Mouse (Mus musculus) heart, adult 2 months (tissue): ENCODE results near the gene Atg101. TPM values are rescaled to one million over a fixed set of nuclear protein-coding genes. Genes with fewer than 3 reads are reported as not detected.

Source experiments
- DNase-seq, 2 experiments: peaks; one replicate each; pipeline ENCODE4 v3.0.0; 2021
- H3K27ac ChIP-seq: fragments of 200-600 bp; 2 replicates; pipeline ENCODE4 v1.8.1; 2022
- H3K27me3 ChIP-seq: fragments of 200-500 bp; 2 replicates; pipeline ENCODE4 v1.6.1; 2012; ENCODE audit warnings: mild to moderate bottlenecking, low read length, inconsistent platforms, mixed read lengths; ENCODE audit not compliant: control insufficient read depth, insufficient read depth
- H3K36me3 ChIP-seq: fragments of 200-500 bp; 2 replicates; pipeline ENCODE4 v1.6.1; 2012; ENCODE audit warnings: low read length, inconsistent platforms; ENCODE audit not compliant: control insufficient read depth, insufficient read depth
- H3K4me1 ChIP-seq: fragments of 200-500 bp; 2 replicates; pipeline ENCODE4 v1.6.1; 2011; ENCODE audit warnings: low read length; ENCODE audit not compliant: control insufficient read depth, insufficient read depth
- H3K4me3 ChIP-seq: fragments of 200-600 bp; 2 replicates; pipeline ENCODE4 v1.8.1; 2022
- H3K79me2 ChIP-seq: fragments of 200-500 bp; replicated peaks from 2 replicates; pipeline ENCODE4 v1.6.1; 2012; ENCODE audit warnings: mild to moderate bottlenecking, inconsistent platforms, low read length, moderate library complexity, mixed read lengths; ENCODE audit not compliant: control insufficient read depth, insufficient read depth
- H3K9ac ChIP-seq: fragments of 200-500 bp; 2 replicates; pipeline ENCODE4 v1.6.1; 2012; ENCODE audit warnings: low read depth, mild to moderate bottlenecking, control low read depth, inconsistent platforms, low read length, mixed read lengths
- CTCF ChIP-seq: fragments of 200-600 bp; IDR thresholded peaks from 2 replicates; pipeline ENCODE4 v1.8.1; 2022; ENCODE audit warnings: antibody characterized with exemption, mild to moderate bottlenecking, moderate library complexity
- EP300 ChIP-seq: fragments of 200-500 bp; IDR thresholded peaks from 2 replicates; pipeline ENCODE4 v1.6.1; 2011; ENCODE audit warnings: low read depth, low read length, control low read depth; ENCODE audit not compliant: insufficient read depth
- POLR2A ChIP-seq: fragments of 200-500 bp; IDR thresholded peaks from 2 replicates; pipeline ENCODE4 v1.6.1; 2011; ENCODE audit warnings: mild to moderate bottlenecking, low read depth, low read length, control low read depth; ENCODE audit not compliant: insufficient read depth
- WGBS: fragments of 180-500 bp; shearing (Covaris S2); methylation state at CpG from one replicate; pipeline ENCODE4 v1.1.7; 2018; 5-methylcytosine and 5-hydroxymethylcytosine counted together
- intact Hi-C: fragments of 180-260 bp; cut with DNase I; formaldehyde crosslinking; loops from one replicate; pipeline ENCODE4 v1.15.1; 2025
- polyA plus RNA-seq: library from polyadenylated mRNA; depleted of rRNA; stranded (reverse); fragments of >200 nt; gene quantifications from 2 replicates; pipeline ENCODE4 v1.2.3, GENCODE M21; 2012
- total RNA-seq, 2 experiments: library from RNA; stranded (reverse); gene quantifications; 2 replicates each; pipeline ENCODE4 v1.2.3; 2021

The Atg101 gene
- total and polyA plus RNA-seq, 3 experiments, result 21.2 to 26.4 (median 22.4) TPM

DNA sequence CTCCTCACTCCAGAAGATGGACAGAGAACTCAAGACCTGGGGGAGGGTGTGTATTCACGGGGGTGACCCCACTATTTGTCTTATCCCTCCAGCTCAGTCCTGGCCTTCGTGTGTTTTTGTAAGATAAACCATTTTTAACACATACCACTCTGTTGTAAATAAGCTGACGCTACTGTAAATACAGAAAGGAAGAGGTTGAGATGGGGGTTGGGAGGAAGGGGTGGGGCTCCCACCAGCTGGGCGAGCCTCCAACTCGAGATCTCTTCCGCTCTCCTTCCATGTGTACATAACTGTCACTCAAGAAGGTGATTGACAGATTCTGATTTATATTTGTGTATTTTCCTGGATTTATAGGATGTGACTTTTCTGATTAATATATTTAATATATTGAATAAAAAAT is 9.7 kb upstream of the Atg101 start:
- H3K36me3 ChIP-seq, result no peaks in the 10 kb centered on the region
- 41% methylated on average over 6 of the region's 6 CpGs for WGBS
- H3K79me2 ChIP-seq, result no peaks in the 10 kb centered on the region
- H3K4me3 ChIP-seq, result no peak overlapping the region
- intact Hi-C loops, result no loop called here
- TF ChIP-seq CTCF, result no peak
- TF ChIP-seq EP300, result no peak
- no peak for TF ChIP-seq POLR2A
- DNase-seq, result no peak
- no peak overlapping the region for H3K9ac ChIP-seq
- no peaks in the 10 kb centered on the region for H3K27me3 ChIP-seq
- no peaks in the 10 kb centered on the region for H3K4me1 ChIP-seq
- no peak overlapping the region for H3K27ac ChIP-seq

DNA sequence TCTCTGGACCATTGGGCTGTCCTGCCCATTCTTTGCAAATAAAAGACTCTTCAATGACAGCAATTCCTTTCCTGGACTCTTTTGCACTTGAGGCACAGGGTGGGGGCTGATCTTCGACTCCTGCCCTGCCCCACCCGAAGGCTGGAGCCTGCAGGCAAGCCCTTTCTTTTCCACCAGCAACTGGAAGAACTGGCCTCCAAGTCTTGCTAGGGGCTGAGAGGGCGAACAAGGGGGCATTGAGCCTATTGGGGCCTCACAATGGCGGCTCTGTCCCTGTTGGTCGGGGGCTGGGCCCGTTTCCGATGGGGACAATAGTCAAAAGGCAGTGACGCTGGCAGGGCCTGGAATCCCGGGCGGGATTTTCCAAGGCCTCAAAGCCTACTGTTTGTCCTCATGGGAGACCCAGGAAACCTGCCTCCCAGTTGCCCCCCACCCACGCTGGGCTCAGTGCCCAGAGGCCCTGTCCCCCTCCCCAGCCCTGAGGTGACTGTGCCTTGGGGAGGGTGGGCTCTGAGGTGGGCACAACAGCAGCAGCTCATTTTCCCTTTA is 6.6 kb upstream of the Atg101 start:
- Histone ChIP-seq H3K9ac (no peak overlapping the region), H3K27ac (no peak overlapping the region)
- WGBS, result 60% methylated on average over 11 of the region's 11 CpGs

DNA sequence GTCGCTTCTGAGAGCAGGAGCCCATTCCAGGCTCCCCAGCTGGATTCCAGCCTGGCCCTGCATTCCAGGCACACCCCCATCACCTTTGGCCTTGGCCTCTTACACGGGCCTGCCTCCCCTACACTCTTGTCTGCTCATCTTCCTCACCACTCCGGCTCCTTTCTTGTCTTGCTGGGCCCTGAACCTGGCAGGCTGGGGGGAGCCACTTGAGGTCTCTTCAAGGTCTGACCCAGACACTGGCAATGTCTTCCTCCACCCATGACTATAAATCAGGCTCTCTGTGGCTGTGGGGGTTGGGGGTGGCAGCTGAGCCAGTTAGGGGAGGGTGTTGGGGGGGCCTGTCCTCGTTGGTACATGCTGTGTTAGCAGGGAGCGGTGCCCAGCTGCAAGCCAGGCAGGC is 5.5 kb upstream of the Atg101 start:
- no peaks in the 10 kb centered on the region for H3K79me2 ChIP-seq
- intact Hi-C loops, result no loop called here
- no peak overlapping the region for H3K9ac ChIP-seq
- TF ChIP-seq POLR2A, result no peak
- no peak for TF ChIP-seq CTCF
- no peak for TF ChIP-seq EP300
- 63% methylated on average over 5 of the region's 5 CpGs for WGBS
- H3K36me3 ChIP-seq, result no peaks in the 10 kb centered on the region
- H3K4me3 ChIP-seq, result no peak overlapping the region
- no peaks in the 10 kb centered on the region for H3K4me1 ChIP-seq
- DNase-seq, result no peak
- H3K27me3 ChIP-seq, result no peaks in the 10 kb centered on the region
- H3K27ac ChIP-seq, result no peak overlapping the region

More for the DNA sequence above, 6.6 kb upstream of the Atg101 start:
- no peaks in the 10 kb centered on the region for H3K36me3 ChIP-seq
- H3K4me1 ChIP-seq, result no peaks in the 10 kb centered on the region
- DNase-seq, result no peak
- intact Hi-C loops, result no loop called here
- TF ChIP-seq CTCF, result no peak
- TF ChIP-seq POLR2A, result no peak
- no peak for TF ChIP-seq EP300
- no peaks in the 10 kb centered on the region for H3K27me3 ChIP-seq
- H3K4me3 ChIP-seq, result no peak overlapping the region
- no peaks in the 10 kb centered on the region for H3K79me2 ChIP-seq

DNA sequence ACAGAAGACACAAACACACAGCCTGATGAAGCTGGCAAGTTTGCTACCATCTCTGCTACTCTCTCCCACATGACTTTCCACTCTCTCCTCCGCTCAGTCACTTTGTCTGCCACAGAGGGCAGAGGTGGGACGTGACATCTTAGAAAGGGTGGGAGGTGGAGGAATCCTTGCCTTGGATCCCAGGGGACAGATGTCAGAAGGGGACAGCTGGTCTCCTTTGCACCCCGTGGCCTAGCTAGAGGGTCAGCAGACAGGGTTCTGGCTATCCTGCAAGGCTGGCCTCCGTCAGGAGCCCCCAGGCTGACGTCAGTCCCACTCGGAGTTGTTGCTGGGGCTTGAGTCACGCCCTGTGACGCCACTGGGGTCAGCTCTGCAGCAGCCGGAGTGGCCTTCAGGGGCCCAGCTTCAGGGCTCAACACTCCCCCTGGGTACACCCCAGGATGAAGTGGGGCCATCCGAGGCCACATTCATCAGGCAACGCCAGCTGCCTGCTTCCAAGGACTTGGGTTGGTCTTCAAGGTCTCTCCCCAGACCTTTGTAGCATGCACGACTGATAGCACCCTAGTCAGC is 4.6 kb upstream of the Atg101 start:
- no peak for DNase-seq
- Histone ChIP-seq H3K27ac (no peak overlapping the region), H3K4me1 (no peaks in the 10 kb centered on the region), H3K79me2 (0 out of 2 replicates have a peak, but pooled peaks cover 2% of the 10 kb centered on the region), H3K36me3 (no peaks in the 10 kb centered on the region), H3K4me3 (no peak overlapping the region), H3K9ac (no peak overlapping the region), H3K27me3 (no peaks in the 10 kb centered on the region)
- no peak for TF ChIP-seq EP300
- no peak for TF ChIP-seq CTCF
- TF ChIP-seq POLR2A, result no peak
- intact Hi-C loops, result no loop called here
- WGBS, result 66% methylated on average over 12 of the region's 12 CpGs

DNA sequence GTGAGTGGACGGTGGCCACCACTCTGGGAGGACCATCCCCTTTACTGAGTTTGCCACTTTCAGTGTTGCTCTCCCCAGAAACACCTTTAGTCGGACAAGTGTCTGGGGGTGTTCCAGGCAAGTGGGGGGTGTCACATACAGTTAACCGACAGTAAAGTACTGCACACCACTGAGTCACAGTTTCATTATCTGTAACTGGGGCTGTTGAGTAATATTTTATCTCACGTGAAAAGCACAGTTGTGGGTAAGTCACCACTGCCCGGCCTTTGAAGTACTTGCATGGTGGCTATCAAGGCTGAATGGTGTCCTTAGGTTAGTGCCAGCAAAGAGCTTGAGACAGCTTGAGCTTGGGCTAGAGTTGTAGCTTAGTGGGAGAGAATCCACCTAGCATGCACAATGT is 1.6 kb upstream of the Atg101 start:
- Histone ChIP-seq H3K36me3 (peaks cover 2% of the 10 kb centered on the region; the same call in 1 of the 2 replicates), H3K9ac (no peak overlapping the region), H3K4me3 (no peak overlapping the region), H3K4me1 (peaks cover 4% of the 10 kb centered on the region), H3K27ac (no peak overlapping the region), H3K79me2 (peaks cover 6% of the 10 kb centered on the region; the same call in 1 of the 2 replicates), H3K27me3 (no peaks in the 10 kb centered on the region)
- intact Hi-C loops, result loop anchor here (2.0 to 5.0 kb wide), 2 partner anchors 16 to 60 kb away; partner anchors contain the start of gene Grasp
- 66% methylated on average over 5 of the region's 5 CpGs for WGBS
- no peak for DNase-seq
- TF ChIP-seq POLR2A (no peak), CTCF (no peak), EP300 (no peak)

DNA sequence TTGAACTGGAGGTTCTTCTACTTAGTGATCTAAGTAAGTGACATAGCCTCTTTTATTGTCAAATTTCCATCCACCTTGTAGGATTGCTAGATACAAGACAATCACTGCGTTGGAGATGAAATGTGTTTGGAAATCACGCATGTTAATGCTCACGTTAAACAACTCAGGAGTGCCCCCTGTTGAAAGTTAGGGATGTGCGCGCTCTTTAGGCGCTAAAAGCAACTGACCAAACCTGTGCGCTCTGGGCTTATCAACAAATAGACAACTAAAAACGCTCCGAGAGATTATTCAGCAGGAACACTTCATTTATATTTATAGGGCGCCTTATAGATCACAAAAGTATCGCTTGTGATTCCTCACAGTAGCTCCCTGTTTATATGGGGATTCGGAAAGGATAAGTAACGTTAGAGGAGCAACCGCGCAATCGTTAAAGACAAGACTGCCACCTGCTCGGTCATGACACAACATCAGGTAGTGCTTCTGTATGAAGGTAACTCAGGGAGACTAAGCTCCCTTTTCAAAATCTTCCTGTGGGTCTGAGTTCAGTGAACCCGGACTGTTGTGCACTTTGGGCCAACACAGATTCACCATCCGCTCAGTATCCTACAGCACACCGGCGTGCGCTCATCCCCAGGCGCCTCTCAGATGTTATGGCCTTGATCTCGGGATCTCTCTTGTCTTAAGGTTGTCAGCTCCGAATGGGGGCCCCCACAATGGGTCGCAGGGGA is 725 bp upstream of the Atg101 start:
- 2% methylated on average over 26 of the region's 26 CpGs for WGBS
- peaks cover 4% of the 10 kb centered on the region for H3K4me1 ChIP-seq
- H3K27me3 ChIP-seq, result no peaks in the 10 kb centered on the region
- intact Hi-C loops, result loop anchor here (1.0 to 5.0 kb wide), 4 partner anchors 17 to 61 kb away; partner anchors contain the start of gene Grasp
- H3K27ac ChIP-seq, result peak overlapping the region; percentile 100
- peak overlapping the region; percentile 76 for H3K9ac ChIP-seq
- H3K79me2 ChIP-seq, result peaks cover 6% of the 10 kb centered on the region; the same call in 1 of the 2 replicates
- peak overlapping the region; percentile 91 for H3K4me3 ChIP-seq
- peaks cover 2% of the 10 kb centered on the region; the same call in 1 of the 2 replicates for H3K36me3 ChIP-seq
- peak; percentile 62 to 69 for DNase-seq
- TF ChIP-seq EP300 (no peak), POLR2A (0 out of 2 replicates have a peak, but pooled peaks have one; percentile 20), CTCF (peak; percentile 77)
